Mouse (Mus musculus): ENCODE data around the gene Ppp1r11. TPM values are rescaled to one million over a fixed set of nuclear protein-coding genes. Genes with fewer than 3 reads are reported as not detected.
A peak's percentile ranks its signal among the peaks of the same experiment; 100 is the strongest.

The Ppp1r11 gene
- polyA plus RNA-seq, 1 experiment from 2014 or later, result 142 TPM

- DNase-seq (ENCODE audit: low spot score) (no peak), ATAC-seq (replicated peaks; ENCODE audit: low FRiP score) (no peak)
- H3K9me3 ChIP-seq (ENCODE audit: control insufficient read depth, low read length), result no peaks in the 10 kb centered on the region
- H3K27ac ChIP-seq (ENCODE audit: low read depth, low read length), result no peak overlapping the region
- no peaks in the 10 kb centered on the region for H3K36me3 ChIP-seq (ENCODE audit: control insufficient read depth, insufficient read depth, low read length)
- no peak overlapping the region for H3K9ac ChIP-seq (ENCODE audit: low read length)
- H3K27me3 ChIP-seq (ENCODE audit: control insufficient read depth, insufficient read depth, low read length), result no peaks in the 10 kb centered on the region
- no peaks in the 10 kb centered on the region for H3K4me1 ChIP-seq (replicated peaks; ENCODE audit: control insufficient read depth, insufficient read depth, low read length)
- 84% methylated on average over 3 of the region's 3 CpGs for WGBS
- no peak overlapping the region for H3K4me2 ChIP-seq (ENCODE audit: low read depth, low read length, severe bottlenecking)
- H3K4me3 ChIP-seq (ENCODE audit: low read depth, low read length), result no peak overlapping the region
These were observed 21.2 kb upstream of the Ppp1r11 start for GRCm38 (mm10) chr17:36972791-36973190.

GRCm38 (mm10) chr17:36971172-36971850 is 19.8 kb upstream of the Ppp1r11 start:
- no peaks in the 10 kb centered on the region for H3K36me3 ChIP-seq (ENCODE audit: control insufficient read depth, insufficient read depth, low read length)
- no peaks in the 10 kb centered on the region for H3K27me3 ChIP-seq (ENCODE audit: control insufficient read depth, insufficient read depth, low read length)
- no peak overlapping the region for H3K27ac ChIP-seq (ENCODE audit: low read depth, low read length)
- DNase-seq (ENCODE audit: low spot score) (no peak), ATAC-seq (replicated peaks; ENCODE audit: low FRiP score) (no peak)
- no peak overlapping the region for H3K4me3 ChIP-seq (ENCODE audit: low read depth, low read length)
- 81% methylated on average over 6 of the region's 6 CpGs for WGBS
- no peak overlapping the region for H3K9ac ChIP-seq (ENCODE audit: low read length)
- H3K9me3 ChIP-seq (ENCODE audit: control insufficient read depth, low read length), result no peaks in the 10 kb centered on the region
- no peaks in the 10 kb centered on the region for H3K4me1 ChIP-seq (replicated peaks; ENCODE audit: control insufficient read depth, insufficient read depth, low read length)
- no peak overlapping the region for H3K4me2 ChIP-seq (ENCODE audit: low read depth, low read length, severe bottlenecking)

- ATAC-seq (replicated peaks; ENCODE audit: low FRiP score), result no peak
- no peak overlapping the region for H3K9ac ChIP-seq (ENCODE audit: low read length)
- H3K27me3 ChIP-seq (ENCODE audit: control insufficient read depth, insufficient read depth, low read length), result no peaks in the 10 kb centered on the region
- 86% methylated on average over 14 of the region's 14 CpGs for WGBS
- H3K4me1 ChIP-seq (replicated peaks; ENCODE audit: control insufficient read depth, insufficient read depth, low read length), result no peaks in the 10 kb centered on the region
- no peak overlapping the region for H3K27ac ChIP-seq (ENCODE audit: low read depth, low read length)
- H3K4me2 ChIP-seq (ENCODE audit: low read depth, low read length, severe bottlenecking), result no peak overlapping the region
- no peak for DNase-seq (ENCODE audit: low spot score)
- no peaks in the 10 kb centered on the region for H3K9me3 ChIP-seq (ENCODE audit: control insufficient read depth, low read length)
- no peak overlapping the region for H3K4me3 ChIP-seq (ENCODE audit: low read depth, low read length)
- no peaks in the 10 kb centered on the region for H3K36me3 ChIP-seq (ENCODE audit: control insufficient read depth, insufficient read depth, low read length)
These were observed 18.9 kb upstream of the Ppp1r11 start for GRCm38 (mm10) chr17:36970316-36970890.

- H3K9me3 ChIP-seq (ENCODE audit: control insufficient read depth, low read length), result no peaks in the 10 kb centered on the region
- no peak overlapping the region for H3K27ac ChIP-seq (ENCODE audit: low read depth, low read length)
- DNase-seq (ENCODE audit: low spot score), result no peak
- H3K9ac ChIP-seq (ENCODE audit: low read length), result no peak overlapping the region
- no peaks in the 10 kb centered on the region for H3K27me3 ChIP-seq (ENCODE audit: control insufficient read depth, insufficient read depth, low read length)
- H3K36me3 ChIP-seq (ENCODE audit: control insufficient read depth, insufficient read depth, low read length), result no peaks in the 10 kb centered on the region
- WGBS, result 84% methylated on average over 1 of the region's 1 CpGs
- H3K4me1 ChIP-seq (replicated peaks; ENCODE audit: control insufficient read depth, insufficient read depth, low read length), result no peaks in the 10 kb centered on the region
- no peak for ATAC-seq (replicated peaks; ENCODE audit: low FRiP score)
- H3K4me2 ChIP-seq (ENCODE audit: low read depth, low read length, severe bottlenecking), result no peak overlapping the region
- H3K4me3 ChIP-seq (ENCODE audit: low read depth, low read length), result no peak overlapping the region
These were observed 15.3 kb upstream of the Ppp1r11 start for GRCm38 (mm10) chr17:36966875-36967274.

GRCm38 (mm10) chr17:36961125-36961524 is 9.6 kb upstream of the Ppp1r11 start:
- Histone ChIP-seq H3K4me1 (replicated peaks; ENCODE audit: control insufficient read depth, insufficient read depth, low read length) (peaks cover 3% of the 10 kb centered on the region; the same call in 1 of the 2 replicates), H3K36me3 (ENCODE audit: control insufficient read depth, insufficient read depth, low read length) (no peaks in the 10 kb centered on the region), H3K9me3 (ENCODE audit: control insufficient read depth, low read length) (no peaks in the 10 kb centered on the region), H3K27ac (ENCODE audit: low read depth, low read length) (no peak overlapping the region), H3K4me3 (ENCODE audit: low read depth, low read length) (no peak overlapping the region), H3K27me3 (ENCODE audit: control insufficient read depth, insufficient read depth, low read length) (no peaks in the 10 kb centered on the region), H3K9ac (ENCODE audit: low read length) (no peak overlapping the region), H3K4me2 (ENCODE audit: low read depth, low read length, severe bottlenecking) (no peak overlapping the region)
- DNase-seq (ENCODE audit: low spot score) (no peak), ATAC-seq (replicated peaks; ENCODE audit: low FRiP score) (no peak)
- WGBS, result 76% methylated on average over 1 of the region's 1 CpGs

- no peaks in the 10 kb centered on the region for H3K36me3 ChIP-seq (ENCODE audit: control insufficient read depth, insufficient read depth, low read length)
- H3K4me1 ChIP-seq (replicated peaks; ENCODE audit: control insufficient read depth, insufficient read depth, low read length), result peaks cover 3% of the 10 kb centered on the region; the same call in 1 of the 2 replicates
- no peaks in the 10 kb centered on the region for H3K27me3 ChIP-seq (ENCODE audit: control insufficient read depth, insufficient read depth, low read length)
- no peaks in the 10 kb centered on the region for H3K9me3 ChIP-seq (ENCODE audit: control insufficient read depth, low read length)
- WGBS, result 9% methylated on average over 12 of the region's 12 CpGs
- H3K4me3 ChIP-seq (ENCODE audit: low read depth, low read length), result peak overlapping the region; percentile 73
- ATAC-seq (replicated peaks; ENCODE audit: low FRiP score) (no peak), DNase-seq (ENCODE audit: low spot score) (no peak)
- peak overlapping the region; percentile 81 for H3K9ac ChIP-seq (ENCODE audit: low read length)
- H3K27ac ChIP-seq (ENCODE audit: low read depth, low read length), result no peak overlapping the region
- H3K4me2 ChIP-seq (ENCODE audit: low read depth, low read length, severe bottlenecking), result peak overlapping the region; percentile 66
These were observed 7.3 kb upstream of the Ppp1r11 start for GRCm38 (mm10) chr17:36958884-36959283.

GRCm38 (mm10) chr17:36957999-36958743 is 6.6 kb upstream of the Ppp1r11 start, which contains the start of the genes Znrd1 and Znrd1as:
Gene Znrd1, minus strand, starts transcription at chr17:36958559.
Gene Znrd1as, plus strand, starts transcription at chr17:36958592.
- whole genome bisulfite sequencing, result under 1% methylated on average over 46 of the region's 46 CpGs

GRCm38 (mm10) chr17:36953062-36953461 is 1.5 kb upstream of the Ppp1r11 start:
- no peak for DNase-seq (ENCODE audit: low spot score)
- Histone ChIP-seq H3K9me3 (ENCODE audit: control insufficient read depth, low read length) (no peaks in the 10 kb centered on the region), H3K36me3 (ENCODE audit: control insufficient read depth, insufficient read depth, low read length) (no peaks in the 10 kb centered on the region; the same call in 1 of the 2 replicates), H3K4me2 (ENCODE audit: low read depth, low read length, severe bottlenecking) (no peak overlapping the region), H3K27ac (ENCODE audit: low read depth, low read length) (no peak overlapping the region), H3K4me3 (ENCODE audit: low read depth, low read length) (no peak overlapping the region), H3K4me1 (replicated peaks; ENCODE audit: control insufficient read depth, insufficient read depth, low read length) (no peaks in the 10 kb centered on the region; the same call in 1 of the 2 replicates), H3K9ac (ENCODE audit: low read length) (no peak overlapping the region), H3K27me3 (ENCODE audit: control insufficient read depth, insufficient read depth, low read length) (no peaks in the 10 kb centered on the region)
- WGBS, result 86% methylated on average over 1 of the region's 1 CpGs
- ATAC-seq (replicated peaks; ENCODE audit: low FRiP score), result no peak

More at GRCm38 (mm10) chr17:36957999-36958743, 6.6 kb upstream of the Ppp1r11 start, which contains the start of the genes Znrd1 and Znrd1as:
- H3K4me1 ChIP-seq (replicated peaks; ENCODE audit: control insufficient read depth, insufficient read depth, low read length), result peaks cover 3% of the 10 kb centered on the region; the same call in 1 of the 2 replicates
- peak; percentile 97 for ATAC-seq (replicated peaks; ENCODE audit: low FRiP score)
- H3K9me3 ChIP-seq (ENCODE audit: control insufficient read depth, low read length), result no peaks in the 10 kb centered on the region
- DNase-seq (ENCODE audit: low spot score), result peak; percentile 96
- peak within 1 kb of the TSS; percentile 73 for H3K4me3 ChIP-seq (ENCODE audit: low read depth, low read length)
- H3K36me3 ChIP-seq (ENCODE audit: control insufficient read depth, insufficient read depth, low read length), result no peaks in the 10 kb centered on the region
- H3K27ac ChIP-seq (ENCODE audit: low read depth, low read length), result 0 out of 2 replicates have a peak within 1 kb of the TSS, but pooled peaks have one; percentile 14
- H3K27me3 ChIP-seq (ENCODE audit: control insufficient read depth, insufficient read depth, low read length), result no peaks in the 10 kb centered on the region
- H3K4me2 ChIP-seq (ENCODE audit: low read depth, low read length, severe bottlenecking), result peak within 1 kb of the TSS; percentile 66
- H3K9ac ChIP-seq (ENCODE audit: low read length), result peak within 1 kb of the TSS; percentile 81

Data from forebrain, embryonic 11.5 days (tissue).